Mouse (Mus musculus): ENCODE data around the gene Abcb8. TPM values are rescaled to one million over a fixed set of nuclear protein-coding genes. Genes with fewer than 3 reads are reported as not detected.

The Abcb8 gene
- polyA plus RNA-seq (2014; fragmentation: Nextera tagmentation; extraction: Ambion mirVana), result 54.6 and 55.2 TPM in 2 replicates

DNA sequence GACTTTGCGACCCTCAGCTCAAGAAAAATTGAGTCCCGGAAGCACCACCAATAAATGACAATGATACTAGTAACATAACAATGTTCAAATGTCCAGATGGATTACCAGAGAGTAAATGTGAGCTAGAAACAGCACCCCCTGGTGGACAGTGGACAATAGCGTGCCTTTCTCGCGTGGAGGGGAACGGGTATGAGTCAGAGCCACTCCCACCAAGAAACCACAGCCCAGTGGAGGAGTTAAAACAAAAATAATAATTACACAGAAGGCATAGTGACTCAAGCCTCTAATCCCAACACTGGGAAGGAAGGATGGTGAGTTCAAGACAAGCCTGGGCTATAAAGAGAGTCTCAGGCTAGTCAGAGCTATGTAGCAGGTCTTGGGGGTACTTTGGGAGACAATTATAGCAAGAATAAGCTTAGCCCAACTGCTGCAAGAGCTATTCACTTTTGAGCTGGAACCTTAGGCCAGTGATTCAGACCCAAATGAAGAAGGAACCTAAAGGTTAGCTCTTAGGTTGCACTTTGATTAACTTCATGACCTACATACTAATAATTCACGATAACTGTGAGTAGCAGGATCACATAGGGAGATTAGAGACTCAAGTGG is at the start of gene Abcb8:
Gene Abcb8, plus strand, starts transcription at position 272 of the 606 bp plus-strand sequence.
- peaks cover 15% of the 10 kb centered on the region for H3K4me1 ChIP-seq (replicated peaks; ENCODE audit: control insufficient read depth, insufficient read depth, low read length)
- H3K9me3 ChIP-seq (ENCODE audit: control insufficient read depth, low read length), result no peaks in the 10 kb centered on the region
- H3K9ac ChIP-seq (ENCODE audit: low read depth, low read length), result peak within 1 kb of the TSS; percentile 67
- H3K4me3 ChIP-seq (ENCODE audit: low read depth, low read length), result peak within 1 kb of the TSS; percentile 63
- H3K27me3 ChIP-seq (replicated peaks; ENCODE audit: control insufficient read depth, insufficient read depth, low read length), result peaks cover 12% of the 10 kb centered on the region
- DNase-seq (ENCODE audit: low spot score) (peak; percentile 63), ATAC-seq (replicated peaks; ENCODE audit: low FRiP score) (no peak)
- H3K36me3 ChIP-seq (ENCODE audit: control insufficient read depth, insufficient read depth, low read length), result 0 out of 2 replicates have a peak, but pooled peaks cover 3% of the 10 kb centered on the region
- peak within 1 kb of the TSS; percentile 64 for H3K27ac ChIP-seq (ENCODE audit: low read depth, low read length)
- H3K4me2 ChIP-seq, result peak within 1 kb of the TSS; percentile 72
- WGBS, result 20% methylated on average over 7 of the region's 7 CpGs

DNA sequence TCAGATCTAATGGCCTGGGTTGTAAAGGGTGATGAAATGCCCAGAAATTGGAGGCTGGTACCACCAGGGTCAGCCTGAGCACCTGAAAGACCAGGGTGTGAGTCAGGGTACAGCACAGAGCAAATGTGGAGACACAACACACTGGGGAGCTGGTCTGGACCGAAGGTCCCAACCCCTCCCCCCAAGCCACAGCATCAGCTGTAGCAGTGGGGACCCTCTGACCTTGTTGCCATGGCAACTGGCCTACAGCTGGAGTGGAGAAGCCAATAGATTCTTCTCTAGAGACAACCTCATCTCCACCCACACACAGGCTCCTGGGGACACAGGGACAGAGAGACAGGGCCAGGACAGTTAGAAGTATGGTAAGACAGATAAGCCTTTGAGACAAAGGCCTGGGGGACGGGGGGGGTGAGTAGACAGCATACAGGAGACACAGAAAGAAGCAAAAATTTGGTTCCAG is 49.5 kb upstream of the Abcb8 start:
- peak overlapping the region; percentile 34 for H3K4me2 ChIP-seq
- no peak overlapping the region for H3K9ac ChIP-seq (ENCODE audit: low read depth, low read length)
- WGBS, result 32% methylated on average over 2 of the region's 2 CpGs
- H3K4me3 ChIP-seq (ENCODE audit: low read depth, low read length), result no peak overlapping the region
- H3K36me3 ChIP-seq (ENCODE audit: control insufficient read depth, insufficient read depth, low read length), result no peaks in the 10 kb centered on the region
- peaks cover 45% of the 10 kb centered on the region for H3K4me1 ChIP-seq (replicated peaks; ENCODE audit: control insufficient read depth, insufficient read depth, low read length)
- ATAC-seq (replicated peaks; ENCODE audit: low FRiP score) (peak; percentile 68), DNase-seq (ENCODE audit: low spot score) (peak; percentile 60)
- peaks cover 19% of the 10 kb centered on the region for H3K27me3 ChIP-seq (replicated peaks; ENCODE audit: control insufficient read depth, insufficient read depth, low read length)
- H3K9me3 ChIP-seq (ENCODE audit: control insufficient read depth, low read length), result no peaks in the 10 kb centered on the region
- H3K27ac ChIP-seq (ENCODE audit: low read depth, low read length), result peak overlapping the region; percentile 53; the same call in 1 of the 2 replicates

DNA sequence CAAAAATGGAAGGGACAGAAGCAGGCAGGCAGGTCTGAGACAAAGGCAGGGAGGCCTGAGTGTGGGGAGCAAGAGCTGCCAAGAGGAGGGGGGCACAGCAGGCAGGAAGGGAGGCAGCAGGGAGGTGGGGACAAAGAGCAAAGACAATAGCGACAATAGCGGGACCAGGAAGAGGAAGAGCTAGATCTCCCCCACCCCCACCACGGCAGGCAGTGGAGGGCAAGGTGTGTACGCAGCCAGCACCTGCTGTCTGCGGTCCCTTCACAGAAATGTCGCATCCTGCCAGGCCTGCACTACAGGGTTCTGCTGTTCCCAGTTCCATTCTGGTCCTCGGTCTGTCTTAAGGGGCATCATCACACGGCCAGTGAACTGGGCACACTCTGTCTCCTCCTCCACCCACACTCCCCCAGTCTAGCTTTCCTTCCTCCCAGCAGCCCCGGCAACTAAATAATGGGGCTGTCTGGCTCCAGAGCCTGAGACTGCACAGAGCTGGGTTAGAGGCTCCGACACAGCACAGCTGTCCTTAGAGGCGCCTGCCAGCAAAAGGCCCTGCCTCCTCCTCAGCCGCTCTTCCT is 48.9 kb upstream of the Abcb8 start:
- Histone ChIP-seq H3K27ac (ENCODE audit: low read depth, low read length) (peak overlapping the region; percentile 53; the same call in 1 of the 2 replicates), H3K27me3 (replicated peaks; ENCODE audit: control insufficient read depth, insufficient read depth, low read length) (peaks cover 24% of the 10 kb centered on the region), H3K9ac (ENCODE audit: low read depth, low read length) (0 out of 2 replicates have a peak overlapping the region, but pooled peaks have one; percentile 0), H3K36me3 (ENCODE audit: control insufficient read depth, insufficient read depth, low read length) (no peaks in the 10 kb centered on the region), H3K4me3 (ENCODE audit: low read depth, low read length) (no peak overlapping the region), H3K9me3 (ENCODE audit: control insufficient read depth, low read length) (no peaks in the 10 kb centered on the region), H3K4me2 (peak overlapping the region; percentile 34), H3K4me1 (replicated peaks; ENCODE audit: control insufficient read depth, insufficient read depth, low read length) (peaks cover 46% of the 10 kb centered on the region)
- ATAC-seq (replicated peaks; ENCODE audit: low FRiP score) (no peak), DNase-seq (ENCODE audit: low spot score) (no peak)
- 21% methylated on average over 12 of the region's 12 CpGs for WGBS

DNA sequence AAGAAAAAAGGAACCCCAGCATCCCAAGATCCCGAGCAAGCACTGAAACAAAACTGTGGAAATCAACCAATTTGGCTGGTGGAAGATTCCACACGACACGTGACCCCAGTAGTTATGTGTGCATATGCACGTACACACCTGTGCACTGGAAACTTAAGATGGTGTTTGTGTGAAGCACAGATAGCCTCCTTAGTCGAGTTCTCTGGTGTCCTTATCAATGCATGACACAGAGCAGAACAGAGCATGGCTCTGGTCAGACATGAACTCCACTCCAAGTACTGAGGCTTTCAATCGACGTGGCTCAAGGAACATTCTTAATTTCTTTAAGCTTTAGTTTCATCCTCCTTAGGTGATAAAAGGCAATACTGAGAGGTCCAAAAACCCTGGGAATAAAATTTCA is 47.1 kb upstream of the Abcb8 start:
- Histone ChIP-seq H3K27me3 (replicated peaks; ENCODE audit: control insufficient read depth, insufficient read depth, low read length) (peaks cover 42% of the 10 kb centered on the region), H3K9ac (ENCODE audit: low read depth, low read length) (no peak overlapping the region), H3K4me1 (replicated peaks; ENCODE audit: control insufficient read depth, insufficient read depth, low read length) (peaks cover 51% of the 10 kb centered on the region), H3K9me3 (ENCODE audit: control insufficient read depth, low read length) (no peaks in the 10 kb centered on the region), H3K4me3 (ENCODE audit: low read depth, low read length) (no peak overlapping the region), H3K27ac (ENCODE audit: low read depth, low read length) (no peak overlapping the region), H3K4me2 (no peak overlapping the region), H3K36me3 (ENCODE audit: control insufficient read depth, insufficient read depth, low read length) (no peaks in the 10 kb centered on the region)
- ATAC-seq (replicated peaks; ENCODE audit: low FRiP score) (peak; percentile 44; the same call in 1 of the 2 replicates), DNase-seq (ENCODE audit: low spot score) (no peak)
- WGBS, result 60% methylated on average over 7 of the region's 7 CpGs

DNA sequence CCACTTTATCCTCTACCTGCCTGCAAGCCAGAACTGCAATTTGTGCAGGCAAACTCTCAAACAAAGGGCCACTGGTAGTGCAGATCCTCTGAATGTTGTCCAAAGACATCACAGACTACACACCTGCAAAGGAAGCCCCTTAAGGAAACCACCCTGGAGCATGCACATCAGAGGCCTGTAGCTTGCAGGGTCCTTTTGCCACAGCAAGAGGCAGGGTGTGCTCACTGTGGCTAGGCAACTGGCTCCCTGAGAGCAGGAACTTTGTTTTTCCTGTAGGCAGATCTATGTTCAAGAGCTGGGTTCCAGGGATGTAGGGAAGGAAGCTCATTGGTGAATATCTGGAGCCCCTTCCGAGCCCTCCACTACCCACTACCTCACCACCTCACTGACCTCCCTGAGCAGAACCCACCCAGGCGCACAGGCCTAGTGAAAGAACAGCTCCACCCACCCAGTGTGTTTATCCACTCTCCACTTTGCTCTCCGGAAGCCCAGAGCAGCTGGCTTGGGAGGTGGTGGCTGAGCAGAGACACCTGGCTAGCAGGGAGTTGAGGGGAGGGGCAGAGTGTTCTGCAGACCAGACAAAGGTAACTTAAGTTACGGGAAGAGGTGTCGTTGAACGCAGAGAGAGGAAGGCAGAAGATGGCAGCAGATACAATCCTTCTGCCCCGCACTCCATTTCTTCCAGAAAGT is 46.1 kb upstream of the Abcb8 start:
- DNase-seq (ENCODE audit: low spot score), result no peak
- Histone ChIP-seq H3K4me3 (ENCODE audit: low read depth, low read length) (no peak overlapping the region), H3K4me1 (replicated peaks; ENCODE audit: control insufficient read depth, insufficient read depth, low read length) (peaks cover 53% of the 10 kb centered on the region), H3K27ac (ENCODE audit: low read depth, low read length) (no peak overlapping the region), H3K9ac (ENCODE audit: low read depth, low read length) (no peak overlapping the region), H3K36me3 (ENCODE audit: control insufficient read depth, insufficient read depth, low read length) (no peaks in the 10 kb centered on the region), H3K27me3 (replicated peaks; ENCODE audit: control insufficient read depth, insufficient read depth, low read length) (peaks cover 52% of the 10 kb centered on the region), H3K9me3 (ENCODE audit: control insufficient read depth, low read length) (no peaks in the 10 kb centered on the region), H3K4me2 (peak overlapping the region; percentile 94)
- no peak for ATAC-seq (replicated peaks; ENCODE audit: low FRiP score)
- 46% methylated on average over 7 of the region's 7 CpGs for WGBS

DNA sequence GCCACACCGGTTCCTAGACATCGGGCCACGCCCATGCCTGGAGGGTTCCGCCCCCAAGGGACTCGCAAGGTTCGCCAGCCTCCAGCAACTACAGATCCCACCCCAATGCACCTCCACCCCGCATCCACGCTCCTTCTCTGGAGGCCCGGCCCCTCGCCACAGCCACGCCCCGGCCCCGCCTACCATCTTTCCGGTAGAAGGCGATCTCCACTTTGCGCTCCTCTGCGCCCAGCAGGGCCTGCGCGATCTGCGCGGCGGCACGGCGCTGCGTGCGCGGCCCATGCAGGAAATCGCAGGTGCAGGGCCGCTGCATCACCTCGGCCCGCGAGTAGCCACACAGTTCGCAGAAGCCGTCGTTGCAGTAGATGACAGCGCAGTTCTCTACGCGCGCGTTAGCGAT is 45.3 kb upstream of the Abcb8 start:
- H3K27ac ChIP-seq (ENCODE audit: low read depth, low read length), result no peak overlapping the region

DNA sequence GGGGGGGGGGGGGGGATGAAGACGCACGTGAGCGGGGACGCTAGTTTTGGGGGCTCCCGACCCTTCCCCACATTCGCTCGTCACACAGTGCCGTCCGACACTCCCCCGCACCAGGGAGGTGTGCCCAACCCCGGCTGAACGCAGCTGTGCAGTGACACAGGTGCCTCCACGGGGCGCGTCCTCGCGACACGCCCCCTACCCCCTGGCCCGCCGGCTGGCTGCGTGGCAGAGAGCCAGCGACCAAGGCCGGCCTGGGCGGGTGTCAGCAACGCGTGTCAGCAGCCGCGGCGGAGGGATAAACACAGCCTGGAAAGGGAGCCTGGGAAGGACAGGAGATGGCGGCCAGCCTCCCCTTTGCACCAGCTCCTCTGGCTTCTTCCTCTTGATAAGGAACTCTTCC is 44.9 kb upstream of the Abcb8 start:
- Histone ChIP-seq H3K9ac (ENCODE audit: low read depth, low read length) (no peak overlapping the region; the same call in 1 of the 2 replicates), H3K27me3 (replicated peaks; ENCODE audit: control insufficient read depth, insufficient read depth, low read length) (peaks cover 62% of the 10 kb centered on the region), H3K4me3 (ENCODE audit: low read depth, low read length) (peak overlapping the region; percentile 55), H3K4me1 (replicated peaks; ENCODE audit: control insufficient read depth, insufficient read depth, low read length) (peaks cover 47% of the 10 kb centered on the region), H3K36me3 (ENCODE audit: control insufficient read depth, insufficient read depth, low read length) (no peaks in the 10 kb centered on the region), H3K27ac (ENCODE audit: low read depth, low read length) (no peak overlapping the region), H3K4me2 (peak overlapping the region; percentile 94), H3K9me3 (ENCODE audit: control insufficient read depth, low read length) (no peaks in the 10 kb centered on the region)
- ATAC-seq (replicated peaks; ENCODE audit: low FRiP score) (no peak), DNase-seq (ENCODE audit: low spot score) (no peak)
- WGBS, result 2% methylated on average over 30 of the region's 30 CpGs

More for the DNA sequence above, 45.3 kb upstream of the Abcb8 start:
- no peaks in the 10 kb centered on the region for H3K36me3 ChIP-seq (ENCODE audit: control insufficient read depth, insufficient read depth, low read length)
- H3K4me1 ChIP-seq (replicated peaks; ENCODE audit: control insufficient read depth, insufficient read depth, low read length), result peaks cover 51% of the 10 kb centered on the region
- ATAC-seq (replicated peaks; ENCODE audit: low FRiP score), result peak; percentile 48
- peak overlapping the region; percentile 55 for H3K4me3 ChIP-seq (ENCODE audit: low read depth, low read length)
- H3K9me3 ChIP-seq (ENCODE audit: control insufficient read depth, low read length), result no peaks in the 10 kb centered on the region
- H3K4me2 ChIP-seq, result peak overlapping the region; percentile 94
- no peak overlapping the region; the same call in 1 of the 2 replicates for H3K9ac ChIP-seq (ENCODE audit: low read depth, low read length)
- WGBS, result under 1% methylated on average over 41 of the region's 41 CpGs
- peaks cover 60% of the 10 kb centered on the region for H3K27me3 ChIP-seq (replicated peaks; ENCODE audit: control insufficient read depth, insufficient read depth, low read length)
- DNase-seq (ENCODE audit: low spot score), result peak; percentile 83

DNA sequence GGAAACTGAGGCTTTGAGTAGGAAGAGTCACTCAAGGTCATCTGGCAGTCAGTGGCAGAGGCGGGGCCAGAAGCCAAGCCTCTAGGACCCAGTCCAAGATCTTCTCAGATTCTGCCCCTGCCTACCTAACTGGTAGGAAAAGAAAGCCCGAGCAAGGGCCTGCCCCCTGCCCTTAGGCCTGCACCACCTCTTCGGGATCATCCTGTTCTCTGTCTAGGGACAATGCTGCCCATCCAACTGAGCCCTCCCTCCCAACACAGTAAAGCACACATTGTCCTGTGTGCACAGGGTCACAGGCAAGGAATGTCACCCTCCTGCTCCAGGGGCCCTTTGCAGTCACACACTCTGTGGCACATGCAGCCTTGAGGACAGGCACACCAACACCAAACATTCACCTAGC is 43.4 kb upstream of the Abcb8 start:
- H3K4me3 ChIP-seq (ENCODE audit: low read depth, low read length), result peak overlapping the region; percentile 63; the same call in 1 of the 2 replicates
- H3K9me3 ChIP-seq (ENCODE audit: control insufficient read depth, low read length), result no peaks in the 10 kb centered on the region
- H3K27me3 ChIP-seq (replicated peaks; ENCODE audit: control insufficient read depth, insufficient read depth, low read length), result peaks cover 77% of the 10 kb centered on the region
- no peak overlapping the region for H3K9ac ChIP-seq (ENCODE audit: low read depth, low read length)
- 73% methylated on average over 3 of the region's 3 CpGs for WGBS
- no peak for DNase-seq (ENCODE audit: low spot score)
- H3K4me2 ChIP-seq, result peak overlapping the region; percentile 88; the same call in 1 of the 2 replicates
- H3K4me1 ChIP-seq (replicated peaks; ENCODE audit: control insufficient read depth, insufficient read depth, low read length), result peaks cover 34% of the 10 kb centered on the region
- no peaks in the 10 kb centered on the region for H3K36me3 ChIP-seq (ENCODE audit: control insufficient read depth, insufficient read depth, low read length)
- no peak overlapping the region for H3K27ac ChIP-seq (ENCODE audit: low read depth, low read length)
- ATAC-seq (replicated peaks; ENCODE audit: low FRiP score), result no peak
